Mouse (Mus musculus) cortical plate, adult 2 months (tissue): ENCODE measurements around the gene Cers1.

ENCODE experiments used
- CTCF ChIP-seq: fragments of 200-500 bp; IDR thresholded peaks from 2 replicates; pipeline ENCODE4 v1.5.1; 2011; ENCODE audit warnings: mild to moderate bottlenecking, control low read depth, low read length; ENCODE audit not compliant: insufficient read depth; ENCODE audit errors: extremely low read depth
- POLR2A ChIP-seq: fragments of 200-500 bp; IDR thresholded peaks from 2 replicates; pipeline ENCODE4 v1.6.1; 2011; ENCODE audit warnings: mild to moderate bottlenecking, low read length, control low read depth; ENCODE audit not compliant: insufficient read depth; ENCODE audit errors: extremely low read depth

DNA sequence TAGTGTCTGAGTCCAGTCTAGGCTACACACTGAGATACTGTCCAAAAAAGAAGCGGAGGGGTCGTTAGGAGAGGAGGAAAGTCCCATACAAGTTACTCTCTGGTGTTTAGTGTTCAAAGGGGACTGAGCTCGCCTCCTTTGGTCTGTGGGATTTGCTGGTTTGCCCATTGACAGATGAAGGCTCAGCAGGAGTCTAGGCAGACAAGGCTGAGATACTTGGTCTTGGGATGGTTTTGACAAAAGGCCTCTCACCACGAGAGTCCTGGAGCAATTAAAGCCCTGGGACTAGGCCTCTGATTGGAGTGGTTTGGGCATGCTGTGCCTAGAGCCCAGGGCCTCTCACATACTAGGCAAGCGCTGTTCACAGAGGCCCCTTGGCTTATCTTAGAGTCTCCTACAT is 47.3 kb upstream of the Cers1 start:
- no peak for TF ChIP-seq CTCF
- TF ChIP-seq POLR2A = no peak
